Mouse (Mus musculus) MEL (cell line): Measurements from ENCODE around the gene Xntrpc. TPM values are rescaled to one million over a fixed set of nuclear protein-coding genes. Genes with fewer than 3 reads are reported as not detected.

ENCODE experiments used
- DNase-seq: peaks from one replicate; pipeline ENCODE4 v3.0.0; 2011; ENCODE audit warnings: low read depth, low spot score
- H3K27ac ChIP-seq: 2 replicates; pipeline ENCODE4 v1.5.1; 2012; ENCODE audit warnings: low read depth, mild to moderate bottlenecking, control low read depth, low read length, moderate library complexity; ENCODE audit not compliant: control insufficient read depth
- H3K27me3 ChIP-seq, 2 experiments: fragments of 150-350 bp in 1 of 2; sonication (generic) in 1 of 2; 2 replicates each; pipeline ENCODE4 v1.6.1; 2012; ENCODE audit warnings: low read length in 2 of 2, mild to moderate bottlenecking in 2 of 2, improper control_type of control experiment in 1 of 2, moderate library complexity in 1 of 2; ENCODE audit not compliant: insufficient read depth in 2 of 2, control insufficient read depth in 1 of 2
- H3K36me3 ChIP-seq, 2 experiments: 2 replicates each; pipeline ENCODE4 v1.6.1; 2012 to 2014; ENCODE audit warnings: low read length in 2 of 2, improper control_type of control experiment in 1 of 2, inconsistent platforms in 1 of 2, mild to moderate bottlenecking in 1 of 2; ENCODE audit not compliant: insufficient read depth in 2 of 2, control insufficient read depth in 1 of 2
- H3K4me1 ChIP-seq, 2 experiments: fragments of 150-350 bp in 1 of 2; sonication (generic) in 1 of 2; 2 replicates each; pipeline ENCODE4 v1.6.1; 2012; ENCODE audit warnings: low read length in 2 of 2, improper control_type of control experiment in 1 of 2, mild to moderate bottlenecking in 1 of 2; ENCODE audit not compliant: insufficient read depth in 2 of 2, control insufficient read depth in 1 of 2
- H3K4me3 ChIP-seq, 2 experiments: fragments of 150-350 bp in 1 of 2; sonication (generic) in 1 of 2; 2 replicates each; pipeline ENCODE4 v1.5.1; 2012; ENCODE audit warnings: low read depth in 2 of 2, low read length in 2 of 2, mild to moderate bottlenecking in 2 of 2, moderate library complexity in 2 of 2, control low read depth in 1 of 2, improper control_type of control experiment in 1 of 2; ENCODE audit not compliant: control insufficient read depth in 1 of 2, insufficient read depth in 1 of 2
- H3K79me2 ChIP-seq: 2 replicates; pipeline ENCODE4 v1.6.1; 2012; ENCODE audit warnings: mild to moderate bottlenecking, low read length, moderate library complexity; ENCODE audit not compliant: control insufficient read depth, poor library complexity, insufficient read depth
- H3K9ac ChIP-seq: 2 replicates; pipeline ENCODE4 v1.6.1; 2012; ENCODE audit warnings: low read depth, mild to moderate bottlenecking, control low read depth, low read length, moderate library complexity; ENCODE audit not compliant: control insufficient read depth, poor library complexity, severe bottlenecking
- H3K9me3 ChIP-seq: fragments of 150-350 bp; sonication (generic); replicated peaks from 2 replicates; pipeline ENCODE4 v1.6.1; 2012; ENCODE audit warnings: mild to moderate bottlenecking, low read length, improper control_type of control experiment, moderate library complexity; ENCODE audit not compliant: insufficient read depth
- CTCF ChIP-seq, 3 experiments: IDR thresholded peaks in 2 of 3; conservative IDR thresholded peaks in 1 of 3; 2 replicates each; pipeline ENCODE4 v1.5.1; 2011 to 2012; ENCODE audit warnings: low read length in 3 of 3, low read depth in 2 of 3, mild to moderate bottlenecking in 2 of 3, improper control_type of control experiment in 1 of 3, inconsistent platforms in 1 of 3, mixed read lengths in 1 of 3, moderate library complexity in 1 of 3; ENCODE audit not compliant: control insufficient read depth in 1 of 3, insufficient read depth in 1 of 3, poor library complexity in 1 of 3, severe bottlenecking in 1 of 3
- E2F4 ChIP-seq: IDR thresholded peaks from 2 replicates; pipeline ENCODE4 v1.6.1; 2011; ENCODE audit warnings: low read depth, low read length, improper control_type of control experiment, borderline replicate concordance
- GATA1 ChIP-seq: IDR thresholded peaks from 2 replicates; pipeline ENCODE4 v1.6.1; 2011; ENCODE audit warnings: low read depth, low read length, improper control_type of control experiment
- HCFC1 ChIP-seq: IDR thresholded peaks from 2 replicates; pipeline ENCODE4 v1.6.1; 2012; ENCODE audit warnings: low read depth, mild to moderate bottlenecking, inconsistent platforms, low read length, improper control_type of control experiment, moderate library complexity
- JUND ChIP-seq: IDR thresholded peaks from 2 replicates; pipeline ENCODE4 v1.6.1; 2011; ENCODE audit warnings: low read depth, mild to moderate bottlenecking, improper control_type of control experiment, low read length
- MEF2A ChIP-seq: IDR thresholded peaks from 2 replicates; pipeline ENCODE4 v1.6.1; 2014; ENCODE audit warnings: low read depth, mild to moderate bottlenecking, inconsistent platforms, low read length, improper control_type of control experiment; ENCODE audit not compliant: poor library complexity, insufficient replicate concordance, severe bottlenecking; ENCODE audit errors: extremely low read depth
- MXI1 ChIP-seq: IDR thresholded peaks from 2 replicates; pipeline ENCODE4 v1.6.1; 2011; ENCODE audit warnings: mild to moderate bottlenecking, low read depth, low read length, improper control_type of control experiment
- POLR2A ChIP-seq, 2 experiments: IDR thresholded peaks; 2 replicates each; pipeline ENCODE4 v1.6.1; 2011 to 2012; ENCODE audit warnings: low read length in 2 of 2, mild to moderate bottlenecking in 2 of 2, control low read depth in 1 of 2, improper control_type of control experiment in 1 of 2, low read depth in 1 of 2, moderate library complexity in 1 of 2; ENCODE audit not compliant: control insufficient read depth in 1 of 2, insufficient read depth in 1 of 2, poor library complexity in 1 of 2
- RCOR1 ChIP-seq: IDR thresholded peaks from 2 replicates; pipeline ENCODE4 v1.6.1; 2012; ENCODE audit warnings: low read depth, mild to moderate bottlenecking, inconsistent platforms, low read length, improper control_type of control experiment
- TAL1 ChIP-seq: IDR thresholded peaks from 2 replicates; pipeline ENCODE4 v1.6.1; 2012; ENCODE audit warnings: mild to moderate bottlenecking, inconsistent platforms, low read length, moderate library complexity, mixed read lengths
- UBTF ChIP-seq: IDR thresholded peaks from 2 replicates; pipeline ENCODE4 v1.6.1; 2012; ENCODE audit warnings: low read depth, mild to moderate bottlenecking, inconsistent platforms, low read length, improper control_type of control experiment, moderate library complexity, borderline replicate concordance; ENCODE audit not compliant: insufficient read depth
- ZC3H11A ChIP-seq: IDR thresholded peaks from 2 replicates; pipeline ENCODE4 v1.6.1; 2012; ENCODE audit warnings: low read depth, mild to moderate bottlenecking, inconsistent platforms, low read length, improper control_type of control experiment
- ZKSCAN1 ChIP-seq: IDR thresholded peaks from 2 replicates; pipeline ENCODE4 v1.6.1; 2012; ENCODE audit warnings: low read depth, mild to moderate bottlenecking, inconsistent platforms, low read length, improper control_type of control experiment, moderate library complexity
- polyA plus RNA-seq, 2 experiments: library from polyadenylated mRNA; stranded (reverse) in 1 of 2; unstranded in 1 of 2; fragments of >175 nt in 1 of 2; fragments of >200 nt in 1 of 2; gene quantifications; 2 replicates each; pipeline versions ENCODE4 v1.2.1 to v1.2.4; 2012; ENCODE audit warnings: low replicate concordance in 2 of 2, low read depth in 1 of 2; ENCODE audit not compliant: insufficient read length in 2 of 2, insufficient read depth in 1 of 2, missing spikeins in 1 of 2
- total RNA-seq: library from RNA; depleted of rRNA; stranded (reverse); fragments of 300-350 nt; gene quantifications from 2 replicates; pipeline ENCODE4 v1.2.3, GENCODE M21; 2012

Gene Xntrpc
- total and polyA plus RNA-seq, 3 experiments = 0.08 to 0.14 TPM; not detected in 1

GRCm38 (mm10) chr7:102061353-102061752, 4.2 kb upstream of the Xntrpc start (continued):
- TF ChIP-seq JUND = no peak
- TF ChIP-seq CTCF (IDR thresholded peaks at IDR 0.05 in 2 of 3, conservative IDR thresholded peaks at IDR 0.05 in 1 of 3; ENCODE audit: control insufficient read depth in 1 of 3, insufficient read depth in 1 of 3, low read depth in 2 of 3, low read length in 3 of 3, poor library complexity in 1 of 3, severe bottlenecking in 1 of 3) = no peak
- no peak for TF ChIP-seq TAL1
- no peak for TF ChIP-seq HCFC1
- TF ChIP-seq MEF2A = no peak
- TF ChIP-seq ZKSCAN1 = no peak
- no peak for TF ChIP-seq ZC3H11A
- peak; percentile 32; the same call in 1 of the 2 replicates for TF ChIP-seq RCOR1
- TF ChIP-seq, all 39 proteins: peak for 9

- no peak overlapping the region for H3K9ac ChIP-seq
- H3K36me3 ChIP-seq = peaks cover 1 to 33% of the 10 kb centered on the region in 2 experiments
- H3K9me3 ChIP-seq = no peaks in the 10 kb centered on the region
- H3K4me3 ChIP-seq = no peak overlapping the region
- no peak for DNase-seq
- 0 out of 2 replicates have a peak, but pooled peaks have one; percentile 14 for TF ChIP-seq GATA1
- no peak for TF ChIP-seq RCOR1
- no peak overlapping the region for H3K27ac ChIP-seq
- H3K79me2 ChIP-seq = peaks cover 26% of the 10 kb centered on the region
- H3K27me3 ChIP-seq = no peaks in the 10 kb centered on the region
- peaks cover 11% of the 10 kb centered on the region in 2 experiments for H3K4me1 ChIP-seq
Measured at GRCm38 (mm10) chr7:102062203-102062602, 3.3 kb upstream of the Xntrpc start.

GRCm38 (mm10) chr7:102063891-102064290, 1.6 kb upstream of the Xntrpc start:
- peaks cover 0 to 34% of the 10 kb centered on the region in 2 experiments; a peak in 3 of 4 replicates for H3K36me3 ChIP-seq
- DNase-seq = peak; percentile 15
- H3K9ac ChIP-seq = peak overlapping the region; percentile 67
- peaks cover 32% of the 10 kb centered on the region for H3K79me2 ChIP-seq
- TF ChIP-seq POLR2A (IDR thresholded peaks at IDR 0.05; ENCODE audit: control insufficient read depth in 1 of 2, insufficient read depth in 1 of 2, low read depth in 1 of 2, low read length in 2 of 2, poor library complexity in 1 of 2) = no peak
- TF ChIP-seq MXI1 = no peak
- TF ChIP-seq GATA1 = peak; percentile 24; the same call in 1 of the 2 replicates
- TF ChIP-seq TAL1 = peak; percentile 38
- no peak for TF ChIP-seq UBTF
- TF ChIP-seq E2F4 = no peak
- TF ChIP-seq JUND = no peak
- H3K9me3 ChIP-seq = no peaks in the 10 kb centered on the region
- H3K4me3 ChIP-seq = peak overlapping the region; percentile 70 to 74
- H3K27me3 ChIP-seq = no peaks in the 10 kb centered on the region
- H3K27ac ChIP-seq = no peak overlapping the region
- peaks cover 11% of the 10 kb centered on the region in 2 experiments for H3K4me1 ChIP-seq
